Mouse (Mus musculus) CH12.LX (cell line): ENCODE measurements around the gene Fopnl.

ENCODE experiments used
- CTCF ChIP-seq, 2 experiments: IDR thresholded peaks in 1 of 2; conservative IDR thresholded peaks in 1 of 2; 2 replicates each; pipeline ENCODE4 v1.5.1; 2011 to 2012; ENCODE audit warnings: low read depth in 2 of 2, low read length in 2 of 2, improper control_type of control experiment in 1 of 2, inconsistent platforms in 1 of 2, mild to moderate bottlenecking in 1 of 2, moderate library complexity in 1 of 2
- NELFE ChIP-seq: IDR thresholded peaks from 2 replicates; pipeline ENCODE4 v1.6.1; 2011; ENCODE audit warnings: low read depth, low read length, improper control_type of control experiment
- POLR2A ChIP-seq: IDR thresholded peaks from 2 replicates; pipeline ENCODE4 v1.6.1; 2011; ENCODE audit warnings: low read depth, mild to moderate bottlenecking, improper control_type of control experiment, low read length

DNA sequence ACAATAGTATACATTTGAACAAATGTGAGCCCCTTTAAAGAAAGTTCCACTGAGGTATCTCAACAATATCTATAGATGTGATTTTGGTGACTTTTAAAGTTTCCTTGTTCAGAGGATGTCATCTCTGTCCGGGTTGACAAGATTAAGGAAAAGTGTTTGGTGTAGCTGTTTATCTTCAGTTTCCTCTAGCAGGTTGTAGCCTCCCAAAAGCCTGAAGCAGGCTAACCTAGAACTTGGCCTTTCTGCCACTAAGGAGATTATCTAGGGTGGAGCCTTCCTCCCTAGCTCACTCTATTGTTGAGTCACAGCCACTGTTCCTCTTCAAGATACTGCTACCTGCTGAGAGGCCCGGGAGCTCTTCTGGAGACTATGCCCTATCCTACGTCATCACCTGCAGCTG is 27.8 kb upstream of the Fopnl start:
- no peak for TF ChIP-seq NELFE
- TF ChIP-seq POLR2A: no peak
- TF ChIP-seq CTCF (conservative IDR thresholded peaks at IDR 0.05 in 1 of 2, IDR thresholded peaks at IDR 0.05 in 1 of 2; ENCODE audit: low read depth in 2 of 2, low read length in 2 of 2): no peak
